Mouse (Mus musculus): ENCODE results near the gene Mpp6. TPM values are rescaled to one million over a fixed set of nuclear protein-coding genes. Genes with fewer than 3 reads are reported as not detected.

The Mpp6 gene
- total and polyA plus RNA-seq, 3 experiments, result 13.2 to 67.6 (median 61.7) TPM

GRCm38 (mm10) chr6:50218628-50219027 is 108.6 kb downstream of the Mpp6 start:
- H3K9ac ChIP-seq (ENCODE audit: low read depth, low read length), result no peak overlapping the region
- 63% methylated on average over 3 of the region's 3 CpGs for WGBS
- no peaks in the 10 kb centered on the region for H3K27me3 ChIP-seq (ENCODE audit: control insufficient read depth, insufficient read depth, low read length)
- no peak overlapping the region for H3K27ac ChIP-seq
- H3K36me3 ChIP-seq (ENCODE audit: control insufficient read depth, insufficient read depth, low read length), result no peaks in the 10 kb centered on the region
- no peak overlapping the region for H3K4me3 ChIP-seq
- H3K4me1 ChIP-seq (ENCODE audit: control insufficient read depth, insufficient read depth, low read length), result no peaks in the 10 kb centered on the region; the same call in 1 of the 2 replicates
- intact Hi-C loops (cut with DNase I), result no loop called here
- TF ChIP-seq EP300 (IDR thresholded peaks at IDR 0.05; ENCODE audit: insufficient read depth, low read depth, low read length) (no peak), CTCF (IDR thresholded peaks at IDR 0.05) (no peak)
- H3K79me2 ChIP-seq (replicated peaks; ENCODE audit: control insufficient read depth, insufficient read depth, low read length), result no peaks in the 10 kb centered on the region
- no peak for DNase-seq

GRCm38 (mm10) chr6:50219066-50219465 is 109.0 kb downstream of the Mpp6 start:
- DNase-seq, result no peak
- H3K27ac ChIP-seq, result no peak overlapping the region
- TF ChIP-seq CTCF (IDR thresholded peaks at IDR 0.05), result no peak
- TF ChIP-seq EP300 (IDR thresholded peaks at IDR 0.05; ENCODE audit: insufficient read depth, low read depth, low read length), result no peak
- no peak for TF ChIP-seq POLR2A (IDR thresholded peaks at IDR 0.05; ENCODE audit: insufficient read depth, low read depth, low read length)
- H3K4me1 ChIP-seq (ENCODE audit: control insufficient read depth, insufficient read depth, low read length), result no peaks in the 10 kb centered on the region; the same call in 1 of the 2 replicates
- no peaks in the 10 kb centered on the region for H3K36me3 ChIP-seq (ENCODE audit: control insufficient read depth, insufficient read depth, low read length)
- no peak overlapping the region for H3K9ac ChIP-seq (ENCODE audit: low read depth, low read length)
- 72% methylated on average over 6 of the region's 6 CpGs for WGBS
- H3K79me2 ChIP-seq (replicated peaks; ENCODE audit: control insufficient read depth, insufficient read depth, low read length), result no peaks in the 10 kb centered on the region
- no peaks in the 10 kb centered on the region for H3K27me3 ChIP-seq (ENCODE audit: control insufficient read depth, insufficient read depth, low read length)
- intact Hi-C loops (cut with DNase I), result no loop called here
- no peak overlapping the region for H3K4me3 ChIP-seq

GRCm38 (mm10) chr6:50220863-50221262 is 110.8 kb downstream of the Mpp6 start:
- no peak for TF ChIP-seq EP300 (IDR thresholded peaks at IDR 0.05; ENCODE audit: insufficient read depth, low read depth, low read length)
- peak; percentile 80 for TF ChIP-seq CTCF (IDR thresholded peaks at IDR 0.05)
- Histone ChIP-seq H3K27ac (no peak overlapping the region), H3K4me1 (ENCODE audit: control insufficient read depth, insufficient read depth, low read length) (no peaks in the 10 kb centered on the region), H3K9ac (ENCODE audit: low read depth, low read length) (no peak overlapping the region), H3K36me3 (ENCODE audit: control insufficient read depth, insufficient read depth, low read length) (no peaks in the 10 kb centered on the region), H3K4me3 (no peak overlapping the region), H3K79me2 (replicated peaks; ENCODE audit: control insufficient read depth, insufficient read depth, low read length) (no peaks in the 10 kb centered on the region), H3K27me3 (ENCODE audit: control insufficient read depth, insufficient read depth, low read length) (no peaks in the 10 kb centered on the region)
- WGBS, result 48% methylated on average over 6 of the region's 6 CpGs
- peak; percentile 21 to 55 for DNase-seq
- intact Hi-C loops (cut with DNase I), result loop anchor here (5.0 kb wide), 1 partner anchor 109 kb away; the partner anchor contains the start of gene Mpp6

- H3K9ac ChIP-seq (ENCODE audit: low read depth, low read length), result no peak overlapping the region
- no peak for TF ChIP-seq POLR2A (IDR thresholded peaks at IDR 0.05; ENCODE audit: insufficient read depth, low read depth, low read length)
- TF ChIP-seq EP300 (IDR thresholded peaks at IDR 0.05; ENCODE audit: insufficient read depth, low read depth, low read length), result no peak
- TF ChIP-seq CTCF (IDR thresholded peaks at IDR 0.05), result no peak
- intact Hi-C loops (cut with DNase I), result loop anchor here (5.0 kb wide), 1 partner anchor 110 kb away; the partner anchor contains the start of gene Mpp6
- no peak for DNase-seq
- H3K4me1 ChIP-seq (ENCODE audit: control insufficient read depth, insufficient read depth, low read length), result no peaks in the 10 kb centered on the region
- H3K27me3 ChIP-seq (ENCODE audit: control insufficient read depth, insufficient read depth, low read length), result no peaks in the 10 kb centered on the region
- no peaks in the 10 kb centered on the region for H3K79me2 ChIP-seq (replicated peaks; ENCODE audit: control insufficient read depth, insufficient read depth, low read length)
- no peak overlapping the region for H3K27ac ChIP-seq
- 69% methylated on average over 5 of the region's 5 CpGs for WGBS
- H3K36me3 ChIP-seq (ENCODE audit: control insufficient read depth, insufficient read depth, low read length), result no peaks in the 10 kb centered on the region
- no peak overlapping the region for H3K4me3 ChIP-seq
Observed at GRCm38 (mm10) chr6:50222351-50222750, 112.3 kb downstream of the Mpp6 start.

- 43% methylated on average over 5 of the region's 5 CpGs for WGBS
Observed at GRCm38 (mm10) chr6:50222986-50223385, 112.9 kb downstream of the Mpp6 start.

GRCm38 (mm10) chr6:50223606-50224005 is 113.6 kb downstream of the Mpp6 start:
- WGBS, result 84% methylated on average over 4 of the region's 4 CpGs
- Histone ChIP-seq H3K36me3 (ENCODE audit: control insufficient read depth, insufficient read depth, low read length) (no peaks in the 10 kb centered on the region), H3K79me2 (replicated peaks; ENCODE audit: control insufficient read depth, insufficient read depth, low read length) (no peaks in the 10 kb centered on the region), H3K4me3 (no peak overlapping the region), H3K27me3 (ENCODE audit: control insufficient read depth, insufficient read depth, low read length) (no peaks in the 10 kb centered on the region), H3K4me1 (ENCODE audit: control insufficient read depth, insufficient read depth, low read length) (no peaks in the 10 kb centered on the region), H3K9ac (ENCODE audit: low read depth, low read length) (no peak overlapping the region), H3K27ac (no peak overlapping the region)
- no peak for DNase-seq
- TF ChIP-seq EP300 (IDR thresholded peaks at IDR 0.05; ENCODE audit: insufficient read depth, low read depth, low read length), result no peak
- no peak for TF ChIP-seq POLR2A (IDR thresholded peaks at IDR 0.05; ENCODE audit: insufficient read depth, low read depth, low read length)
- no peak for TF ChIP-seq CTCF (IDR thresholded peaks at IDR 0.05)
- intact Hi-C loops (cut with DNase I), result loop anchor here (5.0 kb wide), 1 partner anchor 111 kb away; the partner anchor contains the start of gene Mpp6

More at GRCm38 (mm10) chr6:50222986-50223385, 112.9 kb downstream of the Mpp6 start:
- no peak for DNase-seq
- Histone ChIP-seq H3K27ac (no peak overlapping the region), H3K4me3 (no peak overlapping the region), H3K79me2 (replicated peaks; ENCODE audit: control insufficient read depth, insufficient read depth, low read length) (no peaks in the 10 kb centered on the region), H3K36me3 (ENCODE audit: control insufficient read depth, insufficient read depth, low read length) (no peaks in the 10 kb centered on the region), H3K4me1 (ENCODE audit: control insufficient read depth, insufficient read depth, low read length) (no peaks in the 10 kb centered on the region), H3K9ac (ENCODE audit: low read depth, low read length) (no peak overlapping the region), H3K27me3 (ENCODE audit: control insufficient read depth, insufficient read depth, low read length) (no peaks in the 10 kb centered on the region)
- TF ChIP-seq EP300 (IDR thresholded peaks at IDR 0.05; ENCODE audit: insufficient read depth, low read depth, low read length) (no peak), CTCF (IDR thresholded peaks at IDR 0.05) (no peak), POLR2A (IDR thresholded peaks at IDR 0.05; ENCODE audit: insufficient read depth, low read depth, low read length) (no peak)
- intact Hi-C loops (cut with DNase I), result loop anchor here (5.0 kb wide), 1 partner anchor 111 kb away; the partner anchor contains the start of gene Mpp6
